Mouse (Mus musculus) adrenal gland, adult 18-20 months (tissue): ENCODE measurements around the gene Ryr2. TPM values are rescaled to one million over a fixed set of nuclear protein-coding genes. Genes with fewer than 3 reads are reported as not detected.

Experiments
- DNase-seq, 2 experiments: peaks; one replicate each; pipeline ENCODE4 v3.0.0; 2021 to 2022; ENCODE audit warnings: low spot score in 2 of 2
- total RNA-seq, 2 experiments: library from RNA; stranded (reverse); gene quantifications; 1 replicate in 1 of 2; 2 replicates in 1 of 2; pipeline ENCODE4 v1.2.3; 2021

Ryr2 gene
- total RNA-seq, 2 experiments from 2014 or later, result 12.3 to 20.0 TPM

GRCm38 (mm10) chr13:11782411-11783155 lies 324.2 kb downstream of the Ryr2 start:
- DNase-seq, result no peak

DNA sequence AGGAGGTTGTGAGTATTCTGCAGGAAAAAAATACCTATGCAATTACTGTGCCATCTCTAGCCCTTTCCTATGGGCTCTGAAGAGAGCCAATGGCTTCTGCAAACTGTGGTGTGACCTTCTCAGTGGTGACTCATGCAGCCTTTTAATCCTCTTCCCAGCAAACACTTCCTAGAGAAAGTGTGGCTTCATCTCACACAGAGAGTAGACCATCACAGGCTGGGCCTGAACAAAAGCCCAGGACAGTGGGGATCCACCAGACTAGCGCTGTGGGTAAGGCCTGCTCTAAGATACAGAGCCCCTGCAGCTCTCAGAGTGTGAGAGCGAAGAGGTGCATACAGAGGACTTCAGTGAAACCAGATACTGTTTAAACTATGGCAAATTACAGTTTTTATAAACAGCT lies 325.7 kb downstream of the Ryr2 start:
- DNase-seq, result peak in 1 of 2 experiments; percentile 12

GRCm38 (mm10) chr13:11777726-11778125 lies 329.0 kb downstream of the Ryr2 start:
- DNase-seq, result no peak

DNA sequence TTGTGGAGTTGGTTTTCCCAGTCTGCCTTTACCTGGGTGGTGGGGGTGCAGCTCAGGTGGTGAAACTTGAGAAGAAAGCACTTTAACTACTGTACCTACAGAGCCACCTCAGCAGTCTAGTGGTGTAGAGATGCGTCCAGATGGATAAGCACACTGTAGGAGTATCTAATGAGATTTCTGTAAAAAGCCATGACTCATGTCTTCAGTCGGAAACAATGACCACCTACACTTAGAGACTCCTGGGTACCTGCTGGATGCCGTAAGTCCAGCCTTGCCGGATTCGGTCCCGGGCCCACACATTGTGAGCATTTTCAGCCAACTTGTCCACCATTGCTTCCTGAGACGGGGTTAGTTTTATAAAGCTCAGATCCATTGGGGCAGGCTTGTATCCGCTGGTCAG lies 334.6 kb downstream of the Ryr2 start:
- no peak for DNase-seq

DNA sequence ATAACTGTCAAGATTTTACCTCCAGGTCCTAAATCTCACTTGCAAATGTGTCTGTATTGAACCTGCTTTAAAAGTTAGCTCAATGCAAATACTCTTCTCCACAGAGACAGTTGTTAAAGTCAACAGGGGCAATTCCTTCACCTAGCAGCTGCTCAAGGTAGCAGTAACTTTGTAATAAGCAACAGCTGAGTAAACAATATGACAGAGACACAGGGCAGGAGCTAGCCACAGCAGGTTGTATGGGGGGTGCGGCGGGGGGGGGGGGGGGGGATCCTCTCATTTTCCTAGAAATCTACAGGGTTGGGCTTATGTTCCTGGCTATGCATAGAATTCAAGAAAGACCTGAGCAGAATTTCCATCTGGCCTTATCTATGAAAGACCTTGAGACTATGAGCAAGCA lies 339.8 kb downstream of the Ryr2 start:
- DNase-seq, result no peak

DNA sequence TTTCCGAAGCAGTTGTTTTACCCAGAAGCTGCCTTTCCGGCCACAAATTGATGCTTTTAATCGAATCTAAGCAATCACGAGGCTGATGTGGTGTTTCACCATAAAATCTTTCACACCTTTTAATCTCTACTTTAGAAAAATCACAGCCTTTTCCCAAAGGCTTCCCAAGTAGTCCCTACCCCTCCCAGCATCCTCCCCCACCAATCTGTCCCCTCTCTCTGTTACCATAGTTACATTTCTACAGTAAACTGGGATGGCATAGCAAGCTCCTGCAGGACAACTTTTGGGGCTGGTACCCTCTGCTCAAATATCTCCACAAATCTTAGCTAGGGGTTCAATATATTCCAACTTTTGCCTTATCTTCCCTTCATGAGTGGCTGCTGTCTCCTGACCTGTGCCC lies 342.8 kb downstream of the Ryr2 start:
- DNase-seq, result no peak

DNA sequence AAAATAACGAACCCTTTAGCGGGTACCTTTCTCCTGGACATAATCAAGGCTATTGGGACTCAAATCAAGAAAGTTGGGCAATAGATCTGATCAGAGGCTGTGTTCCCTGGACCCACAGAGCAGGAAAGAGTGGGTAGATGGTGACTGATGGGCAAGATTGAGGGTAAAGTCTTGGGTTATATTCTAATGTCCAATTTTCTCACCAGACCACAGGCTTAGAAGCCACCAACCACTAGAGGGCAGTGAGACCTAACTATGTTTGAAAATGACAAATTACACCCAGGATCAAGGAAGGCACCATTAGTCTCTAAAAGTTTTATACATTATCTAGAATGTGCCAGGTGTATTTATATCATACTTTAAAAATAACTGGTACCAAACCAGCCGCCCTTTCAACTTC lies 343.6 kb downstream of the Ryr2 start:
- peak in 1 of 2 experiments; percentile 9 for DNase-seq

DNA sequence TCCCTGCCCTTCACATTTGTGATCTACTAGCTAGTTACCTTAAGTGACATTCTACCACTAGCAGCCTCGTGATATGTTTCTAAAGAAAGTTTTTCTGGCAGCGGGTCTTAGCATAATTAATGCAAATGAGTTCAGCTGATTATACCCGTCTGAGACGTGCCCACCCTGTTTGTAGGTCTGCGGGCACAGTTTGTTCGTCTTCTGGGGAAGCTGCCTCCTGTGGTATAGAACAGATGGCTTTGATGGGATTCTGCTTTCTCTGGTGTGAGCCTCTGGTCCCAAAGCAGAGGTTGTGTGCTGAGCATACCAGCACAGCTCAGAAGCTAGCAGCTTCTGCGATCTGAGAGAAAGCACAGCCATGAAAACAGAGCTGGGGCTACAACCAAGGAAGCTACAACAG lies 348.9 kb downstream of the Ryr2 start:
- DNase-seq, result no peak

GRCm38 (mm10) chr13:11745479-11745878 lies 361.3 kb downstream of the Ryr2 start:
- DNase-seq, result no peak

DNA sequence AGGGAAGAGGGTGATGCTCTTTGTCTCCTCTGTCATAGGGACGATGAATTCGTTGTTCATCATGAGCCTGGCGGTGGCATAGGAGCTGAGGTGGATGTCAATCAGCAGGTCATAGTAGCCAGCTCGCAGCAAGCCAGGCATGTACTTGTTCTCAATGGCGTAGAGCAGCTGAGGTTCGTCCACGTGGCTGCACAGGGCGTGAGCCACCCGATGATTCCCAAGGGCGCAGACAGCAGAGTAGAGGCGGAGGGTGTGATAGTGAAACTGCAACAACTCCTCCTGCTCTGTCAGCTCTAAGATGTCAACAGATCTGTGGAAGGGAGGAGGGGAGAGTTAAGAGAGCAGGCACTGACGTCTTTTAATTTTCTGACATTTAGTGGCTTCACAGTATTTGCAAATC lies 368.5 kb downstream of the Ryr2 start:
- DNase-seq, result no peak

DNA sequence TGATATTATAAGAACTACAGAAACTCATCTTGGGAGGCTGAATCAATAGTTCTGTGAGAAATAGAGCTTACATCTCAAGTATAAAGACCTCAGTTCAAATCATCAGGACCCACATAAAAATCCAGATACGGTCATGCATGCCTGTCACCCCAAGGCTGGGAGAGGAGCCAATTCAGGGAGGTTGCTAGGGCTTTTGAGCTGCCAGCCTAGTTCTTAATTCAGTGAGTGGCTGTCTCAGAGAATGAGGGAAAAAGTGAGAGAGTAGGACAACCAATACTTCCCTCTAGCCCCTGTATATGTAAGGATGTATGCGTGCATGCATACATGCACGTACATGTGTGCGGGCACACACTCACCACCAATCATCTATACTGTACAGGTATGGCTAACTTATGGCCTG lies 390.5 kb downstream of the Ryr2 start:
- no peak for DNase-seq

GRCm38 (mm10) chr13:11709708-11710471 lies 396.9 kb downstream of the Ryr2 start:
- no peak for DNase-seq

DNA sequence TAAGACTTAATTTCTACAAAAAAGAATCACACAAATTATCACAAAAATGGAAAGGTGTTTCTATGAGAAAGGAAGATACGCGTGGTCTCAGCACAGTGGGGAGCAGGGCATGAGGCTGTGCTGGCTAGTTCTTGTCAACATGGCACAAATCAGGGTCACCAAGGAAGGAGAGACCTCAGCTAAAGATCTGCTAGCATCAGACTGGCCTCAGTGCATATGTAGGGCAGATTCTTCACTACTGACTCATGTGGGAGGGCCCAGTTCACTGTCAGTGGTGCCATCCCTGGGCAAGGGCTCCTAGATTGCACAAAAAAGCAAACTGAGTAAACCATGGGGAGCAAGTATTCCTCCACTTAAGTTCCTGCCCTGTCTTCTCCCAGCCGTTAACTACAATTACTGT lies 405.0 kb downstream of the Ryr2 start:
- DNase-seq, result no peak

DNA sequence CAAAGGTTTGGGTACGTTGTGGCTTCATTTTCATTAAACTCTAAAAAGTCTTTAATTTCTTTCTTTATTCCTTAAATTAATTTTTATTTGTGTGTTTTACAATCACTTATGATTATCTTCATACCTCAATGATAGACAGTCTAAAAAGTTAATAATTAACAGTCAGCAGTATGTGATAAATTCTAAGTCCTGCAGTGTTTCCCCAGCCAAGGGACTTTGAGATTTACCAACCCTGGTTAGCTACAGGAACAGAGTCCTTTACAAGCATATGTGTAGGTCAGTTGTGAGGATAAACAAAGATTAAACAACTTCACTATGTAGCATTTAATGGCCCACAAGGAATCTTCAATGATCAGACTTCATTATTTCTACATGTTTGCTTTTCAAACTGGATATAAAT lies 410.2 kb downstream of the Ryr2 start:
- DNase-seq, result no peak

DNA sequence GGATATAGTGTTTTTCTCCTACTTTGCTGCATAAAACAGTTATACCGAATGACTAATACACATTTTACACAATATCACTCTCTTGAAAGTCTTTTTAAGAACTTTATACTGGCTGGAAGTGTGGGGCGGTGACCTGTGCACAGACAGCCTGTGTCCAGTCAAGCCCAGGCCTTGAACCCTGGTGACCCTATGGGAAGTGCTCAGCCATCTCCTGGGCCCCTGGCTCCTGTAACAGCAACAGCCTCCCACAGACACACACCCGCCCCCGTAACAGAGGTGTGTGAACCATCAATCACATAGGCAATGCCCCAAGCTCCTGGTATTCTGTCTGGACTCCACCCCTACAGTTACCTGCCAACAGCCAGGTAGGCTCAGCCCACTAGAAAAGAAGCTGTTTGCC lies 424.9 kb downstream of the Ryr2 start:
- DNase-seq, result no peak

GRCm38 (mm10) chr13:11662815-11663214 lies 443.9 kb downstream of the Ryr2 start:
- no peak for DNase-seq

- DNase-seq, result no peak
These were observed 461.9 kb downstream of the Ryr2 start for GRCm38 (mm10) chr13:11644846-11645245.

DNA sequence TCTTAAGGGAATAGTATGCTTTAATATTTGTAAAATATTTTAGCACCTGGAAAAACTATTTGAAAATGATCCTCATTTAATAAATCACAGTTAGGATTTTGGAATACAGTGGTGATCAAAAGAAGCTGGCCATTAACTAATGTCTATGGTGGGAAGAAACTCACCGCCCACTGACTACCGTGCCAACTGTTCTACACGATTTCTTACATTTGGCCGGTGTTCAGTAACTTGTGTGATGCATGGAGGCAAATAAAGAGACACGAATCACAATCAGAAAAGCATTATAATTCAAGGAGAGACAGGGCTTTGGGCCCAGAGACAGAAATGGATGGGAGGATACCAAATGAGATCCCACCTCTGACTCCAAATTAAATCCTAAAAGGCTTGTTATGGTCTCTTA lies 470.4 kb downstream of the Ryr2 start:
- DNase-seq, result no peak

GRCm38 (mm10) chr13:11624513-11624912 lies 482.2 kb downstream of the Ryr2 start:
- no peak for DNase-seq

GRCm38 (mm10) chr13:11595431-11595830 lies 511.3 kb downstream of the Ryr2 start:
- no peak for DNase-seq

DNA sequence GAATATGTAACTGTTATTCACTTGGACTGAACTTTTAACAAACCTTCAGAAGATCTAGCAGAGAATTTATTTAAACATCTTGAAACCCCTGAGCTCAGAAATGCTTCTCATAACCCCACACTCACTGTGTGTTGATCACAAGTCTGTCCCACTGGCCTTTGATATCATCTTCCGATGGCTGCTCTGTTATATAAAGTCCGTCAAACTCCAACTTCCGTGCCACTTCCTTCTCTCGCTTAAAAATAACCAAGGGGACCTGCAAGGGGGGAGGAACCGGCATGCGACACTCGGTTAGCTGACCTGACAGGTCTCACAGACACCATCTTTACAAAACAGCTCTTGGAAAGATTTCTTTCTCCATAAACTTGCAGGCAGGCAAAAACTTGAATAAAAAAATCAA lies 521.5 kb downstream of the Ryr2 start:
- no peak for DNase-seq

DNA sequence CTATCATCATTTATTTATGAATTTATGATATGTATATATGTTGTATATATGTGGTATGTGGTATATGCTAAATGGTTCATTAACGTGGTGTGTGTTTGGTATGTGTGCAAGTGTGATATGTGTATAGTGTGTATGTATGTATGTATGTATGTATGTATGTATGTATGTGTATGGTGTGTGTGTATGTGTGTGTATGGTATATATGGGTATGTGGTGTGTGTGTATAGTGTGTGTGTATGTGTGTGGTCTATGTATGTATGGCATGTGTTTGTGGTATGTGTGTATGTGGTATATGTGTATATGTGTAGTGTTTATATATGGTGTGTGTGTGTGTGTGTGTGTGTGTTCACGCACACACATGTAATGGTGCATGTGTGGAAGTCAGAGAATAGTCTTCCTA lies 534.2 kb downstream of the Ryr2 start:
- no peak for DNase-seq

DNA sequence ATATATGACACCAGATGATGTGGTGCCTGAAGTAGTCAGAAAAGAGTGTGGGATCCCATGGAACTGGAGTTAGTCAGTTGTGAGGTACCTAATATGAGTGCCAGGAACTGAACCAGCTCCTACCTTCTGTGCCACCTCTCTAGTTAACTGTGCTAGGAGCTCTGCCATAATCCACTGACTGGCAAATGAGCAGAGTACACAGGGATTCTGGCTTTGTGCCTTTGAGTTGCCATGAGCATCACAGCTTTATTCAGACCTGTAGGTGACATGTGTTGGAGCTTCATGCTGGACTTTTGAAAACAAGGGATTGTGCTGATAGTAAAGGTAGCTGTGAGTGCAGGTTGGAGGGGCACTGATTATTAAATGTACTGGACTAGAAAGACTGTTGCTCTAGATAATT lies 539.4 kb downstream of the Ryr2 start:
- DNase-seq, result no peak
